Mouse (Mus musculus): ENCODE data around the gene Zfhx3.
A peak's percentile ranks its signal among the peaks of the same experiment; 100 is the strongest.

Gene Zfhx3

GRCm38 (mm10) chr8:108790559-108791293 is 848.3 kb downstream of the Zfhx3 start:
- peak; percentile 83 for DNase-seq (ENCODE audit: low read depth)

- peak; percentile 83 for DNase-seq (ENCODE audit: low read depth)
These were observed 853.6 kb downstream of the Zfhx3 start for GRCm38 (mm10) chr8:108796076-108796475.

- DNase-seq (ENCODE audit: low read depth), result peak; percentile 20
These were observed 854.4 kb downstream of the Zfhx3 start for GRCm38 (mm10) chr8:108796882-108797281.

DNA sequence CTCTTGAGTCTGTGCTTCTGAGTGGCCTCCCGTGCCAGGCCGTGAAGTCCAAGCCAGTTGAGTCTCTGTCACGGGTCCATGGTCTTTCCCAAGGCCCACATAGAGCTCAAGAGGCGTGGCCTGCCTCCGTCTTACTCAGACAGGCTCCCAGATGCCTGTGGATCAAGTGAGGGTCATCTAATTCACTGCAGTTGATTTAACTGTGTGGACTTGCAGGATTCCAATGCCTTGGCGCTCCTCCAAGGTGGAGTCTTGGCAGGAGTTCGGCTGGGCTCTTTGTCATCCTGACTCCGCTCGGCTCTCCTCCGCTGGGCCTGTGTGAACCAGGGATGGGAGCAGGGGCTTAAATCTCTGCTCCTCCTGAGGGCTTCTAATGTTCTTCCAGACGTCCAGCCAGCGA is 855.6 kb downstream of the Zfhx3 start:
- peak; percentile 99 for DNase-seq (ENCODE audit: low read depth)

DNA sequence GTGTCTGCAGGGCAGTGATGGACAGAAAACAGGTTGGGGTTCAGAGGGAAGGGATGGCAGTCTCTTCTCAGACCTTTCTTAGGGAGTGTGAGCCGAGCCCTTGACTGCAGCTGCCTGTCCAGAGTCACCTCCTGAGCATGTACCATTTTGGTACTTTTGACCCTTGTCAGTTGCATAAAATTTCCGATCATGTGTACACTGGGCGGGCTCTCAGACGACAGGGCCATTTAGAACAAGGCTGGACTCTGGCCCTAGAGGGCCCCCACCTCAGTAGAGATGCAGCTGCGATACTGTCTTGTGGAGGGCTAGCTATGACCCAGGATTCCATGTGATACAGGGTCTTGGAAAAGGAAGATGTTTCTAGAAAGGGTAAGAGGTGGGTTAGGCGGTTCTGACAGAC is 856.8 kb downstream of the Zfhx3 start:
- DNase-seq (ENCODE audit: low read depth), result no peak

- DNase-seq (ENCODE audit: low read depth), result no peak
These were observed 857.9 kb downstream of the Zfhx3 start for GRCm38 (mm10) chr8:108800357-108800756.

GRCm38 (mm10) chr8:108803017-108803416 is 860.6 kb downstream of the Zfhx3 start:
- DNase-seq (ENCODE audit: low read depth), result no peak

- DNase-seq (ENCODE audit: low read depth), result peak; percentile 31
These were observed 869.2 kb downstream of the Zfhx3 start for GRCm38 (mm10) chr8:108811694-108812093.

GRCm38 (mm10) chr8:108813375-108813774 is 870.9 kb downstream of the Zfhx3 start:
- no peak for DNase-seq (ENCODE audit: low read depth)

- DNase-seq (ENCODE audit: low read depth), result no peak
These were observed 876.8 kb downstream of the Zfhx3 start for GRCm38 (mm10) chr8:108819271-108819671.

DNA sequence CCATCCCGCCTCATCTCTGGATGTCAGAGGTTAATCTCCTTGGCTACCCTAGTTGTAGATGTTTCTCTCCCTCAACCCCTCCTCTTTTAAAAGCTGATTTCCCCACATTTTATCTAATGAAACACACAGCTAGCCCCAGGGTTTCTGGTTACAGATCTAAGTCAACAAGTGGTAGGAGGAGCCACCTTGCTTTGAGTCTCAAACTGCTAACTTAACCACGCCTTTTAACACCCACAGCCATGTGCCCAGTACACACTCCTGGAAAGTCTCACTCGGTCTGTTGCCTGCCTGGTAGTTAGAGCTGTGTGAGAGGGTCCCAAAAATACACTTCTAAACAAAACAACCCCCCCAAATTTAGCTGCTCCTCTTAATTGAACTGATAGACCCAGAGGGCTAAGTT is 877.4 kb downstream of the Zfhx3 start:
- peak; percentile 34 for DNase-seq (ENCODE audit: low read depth)

- no peak for DNase-seq (ENCODE audit: low read depth)
These were observed 878.2 kb downstream of the Zfhx3 start for GRCm38 (mm10) chr8:108820634-108821033.

DNA sequence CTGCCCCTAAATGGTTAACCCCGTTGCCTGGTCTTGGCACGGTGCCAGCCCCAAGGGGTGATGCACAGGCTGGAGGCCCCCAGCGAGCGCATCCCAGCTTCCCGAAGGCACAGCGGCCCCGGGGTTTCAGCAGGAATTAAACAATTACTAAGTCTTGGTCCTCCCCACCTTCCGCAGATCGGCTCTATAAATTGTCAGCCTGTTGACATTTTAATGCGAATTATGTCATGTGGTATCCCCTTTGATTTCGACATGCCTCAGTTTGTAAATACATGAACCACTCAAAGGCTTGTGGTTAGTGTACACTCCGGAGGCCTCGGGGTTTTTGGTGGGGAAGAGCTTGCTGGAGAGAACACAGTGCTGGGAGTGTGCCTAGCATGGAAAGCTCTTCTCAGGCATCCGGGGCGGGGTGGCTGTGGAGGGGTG is 880.4 kb downstream of the Zfhx3 start:
- DNase-seq (ENCODE audit: low read depth), result peak; percentile 64

DNA sequence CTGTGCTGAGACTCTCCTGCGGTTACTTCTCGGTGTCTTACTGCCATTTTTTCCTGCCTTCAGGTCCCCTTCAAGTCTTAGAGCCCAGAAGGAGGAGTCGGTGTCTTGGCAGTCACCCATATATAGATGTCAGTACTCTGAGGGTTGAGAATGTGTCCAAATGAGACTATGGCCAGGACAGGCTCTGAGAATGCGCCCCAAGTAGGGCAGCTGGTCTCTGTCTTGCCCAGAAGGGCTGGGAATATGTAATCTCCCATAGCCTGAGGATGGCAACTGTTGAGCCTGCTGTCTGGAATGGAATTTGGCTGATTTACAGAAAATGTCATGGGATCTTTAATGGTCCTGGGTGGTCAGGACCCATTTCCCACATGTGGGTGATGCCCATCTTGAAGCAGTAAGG is 881.6 kb downstream of the Zfhx3 start:
- no peak for DNase-seq (ENCODE audit: low read depth)

DNA sequence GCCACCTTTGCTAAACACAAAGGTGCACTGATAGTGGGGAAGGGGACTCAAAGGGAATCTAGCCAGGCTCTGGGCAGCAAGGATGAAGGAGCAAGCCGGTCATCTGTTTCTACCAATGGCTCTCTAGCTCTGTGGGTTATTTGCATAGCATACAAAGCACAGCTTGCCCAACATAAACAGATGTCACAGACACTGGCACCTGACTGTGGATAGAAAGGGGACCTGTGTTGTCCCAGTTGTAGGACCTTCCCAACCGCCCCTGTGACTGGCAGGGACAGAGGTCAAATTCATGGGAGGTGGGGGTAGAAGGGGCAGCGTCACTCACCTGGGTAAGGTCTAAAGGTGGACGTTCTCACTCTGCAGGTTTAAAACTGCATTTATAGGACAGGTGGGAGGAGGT is 884.0 kb downstream of the Zfhx3 start:
- DNase-seq (ENCODE audit: low read depth), result no peak

GRCm38 (mm10) chr8:108827428-108827827 is 885.0 kb downstream of the Zfhx3 start:
- DNase-seq (ENCODE audit: low read depth), result no peak

DNA sequence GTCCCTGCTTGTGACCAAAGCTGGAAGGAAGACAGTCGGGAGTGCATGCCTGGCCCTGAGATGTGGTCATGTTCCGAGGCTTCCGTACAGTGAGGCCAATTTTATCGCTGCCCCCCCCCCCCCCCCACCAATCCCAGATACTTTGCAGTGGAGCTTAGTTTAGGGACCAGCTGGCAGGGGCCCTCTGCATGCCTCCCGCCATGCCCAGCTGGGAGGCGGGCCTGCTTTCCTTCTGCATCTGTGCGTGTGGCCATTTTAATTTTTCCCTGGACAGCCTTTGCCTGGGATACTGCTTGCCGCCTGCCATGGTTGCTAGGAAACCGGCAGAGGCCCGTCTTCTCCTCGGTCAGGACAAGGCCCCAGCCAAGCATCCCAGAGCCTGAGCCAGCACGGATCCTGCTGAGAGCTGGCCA is 886.9 kb downstream of the Zfhx3 start:
- no peak for DNase-seq (ENCODE audit: low read depth)

GRCm38 (mm10) chr8:108835143-108835542 is 892.7 kb downstream of the Zfhx3 start:
- DNase-seq (ENCODE audit: low read depth), result no peak

- DNase-seq (ENCODE audit: low read depth), result no peak
These were observed 895.3 kb downstream of the Zfhx3 start for GRCm38 (mm10) chr8:108837788-108838187.

DNA sequence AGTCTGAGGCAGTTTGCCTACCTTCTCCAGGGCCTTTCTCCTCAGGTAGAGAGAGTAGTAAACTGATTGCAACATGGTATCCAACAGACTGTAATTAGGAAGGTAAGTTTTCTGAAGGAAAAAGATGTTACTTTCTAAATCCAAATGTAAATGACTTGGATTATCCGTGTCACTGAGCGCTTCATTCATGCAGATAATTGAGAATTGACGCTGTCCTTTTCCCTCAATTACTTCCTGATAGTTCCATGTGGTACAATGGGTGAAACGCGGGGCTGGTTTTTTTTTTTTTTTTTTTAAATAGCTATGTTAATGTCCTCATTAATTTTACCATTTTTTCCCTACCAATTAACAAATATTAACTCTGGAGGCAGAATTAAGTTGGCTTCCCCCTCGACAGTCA is 896.3 kb downstream of the Zfhx3 start:
- DNase-seq (ENCODE audit: low read depth), result no peak

- DNase-seq (ENCODE audit: low read depth), result no peak
These were observed 899.9 kb downstream of the Zfhx3 start for GRCm38 (mm10) chr8:108842307-108842706.

- DNase-seq (ENCODE audit: low read depth), result no peak
These were observed 903.7 kb downstream of the Zfhx3 start for GRCm38 (mm10) chr8:108846174-108846573.

GRCm38 (mm10) chr8:108846827-108847226 is 904.4 kb downstream of the Zfhx3 start:
- no peak for DNase-seq (ENCODE audit: low read depth)

DNA sequence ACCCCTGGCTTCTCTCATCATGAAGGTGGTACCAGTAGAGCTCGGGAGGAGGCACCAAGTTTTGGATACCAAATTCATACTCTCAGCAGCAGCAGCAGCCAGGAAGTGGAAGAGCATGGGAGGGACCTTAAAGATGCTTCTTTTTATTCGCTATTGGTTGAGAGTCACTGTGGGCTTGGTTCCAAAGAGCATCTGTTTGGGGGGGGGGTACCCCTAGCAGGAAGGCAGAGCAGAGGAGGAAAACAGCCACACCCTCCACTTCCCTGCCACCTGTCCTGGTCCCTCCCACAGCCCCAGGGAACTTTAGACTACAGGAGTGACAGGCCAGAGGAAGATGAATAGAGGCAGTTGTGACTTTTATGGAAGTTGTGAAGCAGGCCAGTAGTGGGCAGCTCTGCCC is 904.9 kb downstream of the Zfhx3 start:
- DNase-seq (ENCODE audit: low read depth), result no peak

Data from NIH3T3 (cell line).